Mouse (Mus musculus) urinary bladder, postnatal 14 days (tissue): ENCODE data around the gene Mrpl41.
"Not testable (repeated sequence)": the region's sequence is repeated elsewhere in the genome, so short reads cannot be mapped to it uniquely, and the experiment has no call there.

Experiments
- DNase-seq: peaks from one replicate; pipeline ENCODE4 v3.0.0; 2021; ENCODE audit warnings: low spot score

Gene Mrpl41

GRCm38 (mm10) chr2:24974906-24975703 lies at the start of gene Mrpl41:
Gene Mrpl41 (minus strand): TSS chr2:24975098.
- DNase-seq: peak; percentile 97

GRCm38 (mm10) chr2:25022678-25023077 lies 47.8 kb upstream of the Mrpl41 start:
- no peak for DNase-seq

GRCm38 (mm10) chr2:25008250-25008649 lies 33.4 kb upstream of the Mrpl41 start:
- no peak for DNase-seq

GRCm38 (mm10) chr2:25006767-25007166 lies 31.9 kb upstream of the Mrpl41 start:
- DNase-seq: no peak

GRCm38 (mm10) chr2:25003946-25004786 lies 29.3 kb upstream of the Mrpl41 start:
- no peak for DNase-seq

GRCm38 (mm10) chr2:25000544-25001235 lies 25.8 kb upstream of the Mrpl41 start:
- DNase-seq: peak; percentile 41

GRCm38 (mm10) chr2:24996471-24996870 lies 21.6 kb upstream of the Mrpl41 start:
- no peak for DNase-seq

GRCm38 (mm10) chr2:24995332-24995731 lies 20.4 kb upstream of the Mrpl41 start:
- no peak for DNase-seq

- no peak for DNase-seq
Observed at GRCm38 (mm10) chr2:24987762-24988161, 12.9 kb upstream of the Mrpl41 start.

- no peak for DNase-seq
Observed at GRCm38 (mm10) chr2:24976960-24977359, 2.1 kb upstream of the Mrpl41 start.

- DNase-seq: peak; percentile 79
Observed at GRCm38 (mm10) chr2:24975704-24976297, 903 bp upstream of the Mrpl41 start, which contains the start of gene Pnpla7. Gene Pnpla7 (plus strand): TSS chr2:24976033.

GRCm38 (mm10) chr2:24974452-24974851 lies 446 bp downstream of the Mrpl41 start:
- not testable (repeated sequence) for DNase-seq

GRCm38 (mm10) chr2:24970386-24970785 lies 4.5 kb downstream of the Mrpl41 start:
- DNase-seq: no peak

GRCm38 (mm10) chr2:24962304-24963000 lies 12.4 kb downstream of the Mrpl41 start, which contains the start of gene Dph7:
Gene Dph7 (plus strand): TSS chr2:24962400.
- peak; percentile 88 for DNase-seq

GRCm38 (mm10) chr2:24960910-24961309 lies 14.0 kb downstream of the Mrpl41 start:
- peak; percentile 23 for DNase-seq

GRCm38 (mm10) chr2:24952537-24953055 lies 22.3 kb downstream of the Mrpl41 start:
- no peak for DNase-seq

- DNase-seq: no peak
Observed at GRCm38 (mm10) chr2:24950189-24950535, 24.7 kb downstream of the Mrpl41 start.

GRCm38 (mm10) chr2:24949421-24950188 lies 25.3 kb downstream of the Mrpl41 start, which contains the start of gene Zmynd19:
Gene Zmynd19 (plus strand): TSS chr2:24949792.
- peak; percentile 98 for DNase-seq

GRCm38 (mm10) chr2:24944304-24944703 lies 30.6 kb downstream of the Mrpl41 start:
- peak; percentile 41 for DNase-seq

- DNase-seq: no peak
Observed at GRCm38 (mm10) chr2:24942092-24942491, 32.8 kb downstream of the Mrpl41 start.
